Mouse (Mus musculus) ovary, adult 18-20 months (tissue): Measurements from ENCODE around the gene Ccdc144b.
A peak's percentile ranks its signal among the peaks of the same experiment; 100 is the strongest.

ENCODE experiments used
- DNase-seq: peaks from one replicate; pipeline ENCODE4 v3.0.0; 2022; ENCODE audit warnings: low spot score, mixed read lengths

Ccdc144b gene

GRCm38 (mm10) chr3:36053447-36053846, at the start of gene Ccdc144b:
Ccdc144b (minus strand) TSS chr3:36053547.
- DNase-seq = no peak

- DNase-seq = no peak
Measured at GRCm38 (mm10) chr3:36095371-36095770, 42.0 kb upstream of the Ccdc144b start.

GRCm38 (mm10) chr3:36087591-36087990, 34.2 kb upstream of the Ccdc144b start:
- no peak for DNase-seq

GRCm38 (mm10) chr3:36085394-36085793, 32.0 kb upstream of the Ccdc144b start:
- no peak for DNase-seq

GRCm38 (mm10) chr3:36083381-36083780, 30.0 kb upstream of the Ccdc144b start:
- DNase-seq = no peak

GRCm38 (mm10) chr3:36082843-36083242, 29.5 kb upstream of the Ccdc144b start:
- DNase-seq = no peak

- DNase-seq = no peak
Measured at GRCm38 (mm10) chr3:36080741-36081140, 27.4 kb upstream of the Ccdc144b start.

- DNase-seq = no peak
Measured at GRCm38 (mm10) chr3:36079886-36080285, 26.5 kb upstream of the Ccdc144b start.

- DNase-seq = no peak
Measured at GRCm38 (mm10) chr3:36077386-36077785, 24.0 kb upstream of the Ccdc144b start.

- DNase-seq = no peak
Measured at GRCm38 (mm10) chr3:36075466-36075865, 22.1 kb upstream of the Ccdc144b start.

GRCm38 (mm10) chr3:36074231-36074630, 20.9 kb upstream of the Ccdc144b start:
- no peak for DNase-seq

GRCm38 (mm10) chr3:36071047-36071446, 17.7 kb upstream of the Ccdc144b start:
- DNase-seq = no peak

GRCm38 (mm10) chr3:36070436-36070835, 17.1 kb upstream of the Ccdc144b start:
- DNase-seq = no peak

- DNase-seq = no peak
Measured at GRCm38 (mm10) chr3:36067731-36068130, 14.4 kb upstream of the Ccdc144b start.

GRCm38 (mm10) chr3:36065843-36066651, 12.7 kb upstream of the Ccdc144b start, which contains the start of gene Acad9:
Acad9 (plus strand) TSS chr3:36065979.
- peak; percentile 88 for DNase-seq

- DNase-seq = no peak
Measured at GRCm38 (mm10) chr3:36065166-36065565, 11.8 kb upstream of the Ccdc144b start.

- no peak for DNase-seq
Measured at GRCm38 (mm10) chr3:36064592-36065061, 11.3 kb upstream of the Ccdc144b start.

GRCm38 (mm10) chr3:36060096-36060850, 6.9 kb upstream of the Ccdc144b start:
- no peak for DNase-seq

GRCm38 (mm10) chr3:36049106-36049505, 4.2 kb downstream of the Ccdc144b start:
- DNase-seq = no peak

GRCm38 (mm10) chr3:36045086-36045485, 8.3 kb downstream of the Ccdc144b start:
- DNase-seq = no peak

GRCm38 (mm10) chr3:36044520-36044919, 8.8 kb downstream of the Ccdc144b start:
- no peak for DNase-seq

GRCm38 (mm10) chr3:36031740-36032510, 21.4 kb downstream of the Ccdc144b start:
- no peak for DNase-seq
